Mouse (Mus musculus) MEL (cell line): Measurements from ENCODE around the gene Mgst3.

ENCODE experiments used
- BHLHE40 ChIP-seq: IDR thresholded peaks from 2 replicates; pipeline ENCODE4 v1.6.1; 2012; ENCODE audit warnings: low read depth, mild to moderate bottlenecking, inconsistent platforms, low read length, improper control_type of control experiment, borderline replicate concordance
- CHD2 ChIP-seq: IDR thresholded peaks from 2 replicates; pipeline ENCODE4 v1.6.1; 2011; ENCODE audit warnings: low read length, improper control_type of control experiment
- CTCF ChIP-seq, 3 experiments: IDR thresholded peaks in 2 of 3; conservative IDR thresholded peaks in 1 of 3; 2 replicates each; pipeline ENCODE4 v1.5.1; 2011 to 2012; ENCODE audit warnings: low read length in 3 of 3, low read depth in 2 of 3, mild to moderate bottlenecking in 2 of 3, improper control_type of control experiment in 1 of 3, inconsistent platforms in 1 of 3, mixed read lengths in 1 of 3, moderate library complexity in 1 of 3; ENCODE audit not compliant: control insufficient read depth in 1 of 3, insufficient read depth in 1 of 3, poor library complexity in 1 of 3, severe bottlenecking in 1 of 3
- E2F4 ChIP-seq: IDR thresholded peaks from 2 replicates; pipeline ENCODE4 v1.6.1; 2011; ENCODE audit warnings: low read depth, low read length, improper control_type of control experiment, borderline replicate concordance
- MAX ChIP-seq: IDR thresholded peaks from 2 replicates; pipeline ENCODE4 v1.6.1; 2011; ENCODE audit warnings: low read length, improper control_type of control experiment
- MAZ ChIP-seq: IDR thresholded peaks from 2 replicates; pipeline ENCODE4 v1.6.1; 2012; ENCODE audit warnings: low read depth, mild to moderate bottlenecking, inconsistent platforms, low read length, improper control_type of control experiment
- MXI1 ChIP-seq: IDR thresholded peaks from 2 replicates; pipeline ENCODE4 v1.6.1; 2011; ENCODE audit warnings: mild to moderate bottlenecking, low read depth, low read length, improper control_type of control experiment
- NRF1 ChIP-seq: IDR thresholded peaks from 2 replicates; pipeline ENCODE4 v1.6.1; 2014; ENCODE audit warnings: low read depth, mild to moderate bottlenecking, inconsistent platforms, low read length, improper control_type of control experiment, moderate library complexity; ENCODE audit not compliant: poor library complexity, insufficient read depth, severe bottlenecking
- POLR2A ChIP-seq, 2 experiments: IDR thresholded peaks; 2 replicates each; pipeline ENCODE4 v1.6.1; 2011 to 2012; ENCODE audit warnings: low read length in 2 of 2, mild to moderate bottlenecking in 2 of 2, control low read depth in 1 of 2, improper control_type of control experiment in 1 of 2, low read depth in 1 of 2, moderate library complexity in 1 of 2; ENCODE audit not compliant: control insufficient read depth in 1 of 2, insufficient read depth in 1 of 2, poor library complexity in 1 of 2
- POLR2AphosphoS2 ChIP-seq: IDR thresholded peaks from 2 replicates; pipeline ENCODE4 v1.6.1; 2011; ENCODE audit warnings: low read length, improper control_type of control experiment
- POLR2AphosphoS5 ChIP-seq: IDR thresholded peaks from 2 replicates; pipeline ENCODE4 v1.6.1; 2012; ENCODE audit warnings: low read depth, borderline replicate concordance, mild to moderate bottlenecking, inconsistent platforms, low read length, moderate library complexity, mixed read lengths
- TCF12 ChIP-seq: IDR thresholded peaks from 2 replicates; pipeline ENCODE4 v1.6.1; 2014; ENCODE audit warnings: low read depth, mild to moderate bottlenecking, inconsistent platforms, low read length, improper control_type of control experiment, moderate library complexity
- USF2 ChIP-seq, 2 experiments: IDR thresholded peaks; 2 replicates each; pipeline ENCODE4 v1.6.1; 2011 to 2012; ENCODE audit warnings: improper control_type of control experiment in 2 of 2, low read length in 2 of 2, borderline replicate concordance in 1 of 2, inconsistent platforms in 1 of 2, low read depth in 1 of 2, mild to moderate bottlenecking in 1 of 2; ENCODE audit not compliant: insufficient read depth in 1 of 2

GRCm38 (mm10) chr1:167357387-167357786 is 36.3 kb downstream of the Mgst3 start:
- TF ChIP-seq POLR2AphosphoS2, result no peak
- no peak for TF ChIP-seq CTCF (IDR thresholded peaks at IDR 0.05 in 2 of 3, conservative IDR thresholded peaks at IDR 0.05 in 1 of 3; ENCODE audit: control insufficient read depth in 1 of 3, insufficient read depth in 1 of 3, low read depth in 2 of 3, low read length in 3 of 3, poor library complexity in 1 of 3, severe bottlenecking in 1 of 3)
- TF ChIP-seq POLR2AphosphoS5, result no peak
- TF ChIP-seq MAZ, result no peak
- no peak for TF ChIP-seq NRF1
- no peak for TF ChIP-seq USF2 (IDR thresholded peaks at IDR 0.05; ENCODE audit: borderline replicate concordance in 1 of 2, insufficient read depth in 1 of 2, low read depth in 1 of 2, low read length in 2 of 2)
- TF ChIP-seq CHD2, result no peak
- TF ChIP-seq MAX, result no peak
- no peak for TF ChIP-seq TCF12
- TF ChIP-seq BHLHE40, result no peak
- TF ChIP-seq POLR2A (IDR thresholded peaks at IDR 0.05; ENCODE audit: control insufficient read depth in 1 of 2, insufficient read depth in 1 of 2, low read depth in 1 of 2, low read length in 2 of 2, poor library complexity in 1 of 2), result no peak
- TF ChIP-seq E2F4, result no peak
- no peak for TF ChIP-seq MXI1
